Mouse (Mus musculus) fat pad, adult 2 months (tissue): ENCODE data around the gene Amigo1.

Experiments
- DNase-seq: peaks from one replicate; pipeline ENCODE4 v3.0.0-alpha.2; 2011; ENCODE audit warnings: low read depth, low spot score; ENCODE audit errors: extremely low read depth

The Amigo1 gene

DNA sequence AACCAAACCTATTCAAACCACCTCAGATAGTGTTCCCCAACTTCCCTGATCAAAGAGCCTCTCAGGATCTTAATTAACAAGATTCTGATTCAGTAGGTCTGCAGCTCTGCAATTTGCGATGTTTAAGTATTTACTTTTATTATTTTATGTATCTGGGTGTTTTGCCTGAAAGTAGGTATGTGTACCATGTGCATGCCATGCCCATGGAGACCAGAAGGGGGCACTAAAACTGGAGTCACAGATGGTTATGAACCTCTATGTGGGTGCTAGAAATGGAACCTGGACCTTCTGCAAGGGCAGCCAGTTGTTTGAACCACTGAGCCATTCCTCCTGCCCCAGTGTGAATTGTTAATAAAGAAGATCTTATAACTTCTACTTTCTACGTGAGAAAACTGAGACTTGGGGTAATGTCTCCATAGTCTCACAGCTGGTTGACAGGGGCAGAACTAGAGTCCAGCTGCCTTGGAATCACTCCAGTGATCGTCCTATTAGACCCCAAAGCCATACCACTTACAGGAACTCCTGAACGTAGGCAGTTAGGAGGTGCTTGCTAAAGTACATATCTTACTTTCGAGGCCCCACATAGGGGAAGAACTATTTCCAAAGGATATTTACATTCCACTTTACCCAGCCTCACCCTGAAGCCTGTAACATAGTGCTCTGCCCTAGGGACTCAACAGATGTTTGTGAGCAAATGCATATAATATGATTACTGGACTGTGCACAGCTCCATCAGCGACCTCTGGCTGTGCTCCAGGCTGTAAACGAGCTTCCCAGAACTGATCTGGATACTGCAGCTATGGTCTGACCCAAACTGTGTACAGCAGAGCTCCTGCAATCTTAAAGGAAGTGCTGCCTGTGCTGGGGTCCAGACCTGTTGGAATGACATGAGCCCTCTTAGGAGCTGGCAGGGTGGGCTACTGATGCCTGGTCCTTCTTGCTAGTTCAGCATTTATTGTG, 7.1 kb upstream of the Amigo1 start:
- no peak for DNase-seq

DNA sequence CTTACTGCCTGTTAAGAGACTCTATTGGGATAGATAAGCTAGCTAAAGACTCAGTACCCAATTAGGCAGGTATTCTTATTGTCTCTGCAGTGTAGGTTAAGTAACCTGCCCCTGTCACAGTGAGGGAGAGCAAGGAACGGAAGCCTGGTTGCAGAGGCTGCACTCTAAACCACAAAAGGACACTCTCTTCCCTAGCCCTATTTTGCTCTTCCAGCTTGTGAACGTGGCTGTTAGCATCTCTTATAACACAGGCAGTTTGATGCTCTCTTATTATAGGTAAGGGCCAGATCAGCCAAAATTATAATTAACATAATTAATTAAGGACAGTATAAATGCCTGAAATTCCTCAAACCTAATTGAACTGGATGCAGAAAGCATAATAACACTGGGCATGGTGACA, 5.6 kb upstream of the Amigo1 start:
- DNase-seq: no peak

GRCm38 (mm10) chr3:108184742-108185141, 1.4 kb upstream of the Amigo1 start:
- DNase-seq: no peak

GRCm38 (mm10) chr3:108185460-108186097, 556 bp upstream of the Amigo1 start:
- DNase-seq: no peak

- DNase-seq: no peak
Observed at GRCm38 (mm10) chr3:108187111-108187795, 1.1 kb downstream of the Amigo1 start.

DNA sequence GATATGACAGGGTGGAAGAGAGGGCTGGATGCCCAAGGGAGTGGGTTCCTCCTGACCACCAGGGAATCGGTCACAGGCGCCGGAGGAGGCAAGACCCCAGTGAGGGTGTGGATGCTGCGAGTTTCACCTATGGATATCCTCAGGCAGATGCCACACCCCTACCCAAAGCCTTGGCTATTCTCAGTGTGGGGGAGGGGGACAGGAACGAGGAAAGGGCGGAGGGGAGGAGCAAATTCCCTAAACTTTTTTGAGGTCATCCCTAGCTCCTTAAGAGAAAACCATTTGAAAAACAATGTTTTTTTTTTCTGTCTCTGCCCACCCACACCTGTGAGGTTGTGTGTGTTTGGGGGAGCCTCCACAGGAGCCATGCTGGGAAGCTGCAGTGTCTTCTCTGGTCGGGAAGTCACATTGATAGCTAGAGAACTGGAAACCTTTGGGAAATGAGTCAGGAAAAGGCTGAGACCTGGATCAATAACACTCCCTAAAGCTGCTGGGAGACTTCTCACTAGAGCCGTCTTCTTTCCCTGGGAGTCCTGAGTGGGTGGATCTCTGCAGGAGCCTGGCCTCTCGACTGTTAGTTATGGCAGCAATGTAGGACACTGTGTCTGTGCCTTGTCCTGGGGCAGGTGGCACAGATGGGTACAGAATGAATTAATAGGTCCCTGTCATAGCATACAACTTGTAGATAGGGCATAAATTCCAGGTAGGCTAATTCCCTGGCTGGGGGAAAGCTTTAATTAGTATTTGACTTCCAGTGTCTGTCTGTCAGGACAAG, 2.8 kb downstream of the Amigo1 start:
- no peak for DNase-seq

GRCm38 (mm10) chr3:108189897-108190296, 3.8 kb downstream of the Amigo1 start:
- DNase-seq: no peak

- DNase-seq: no peak
Observed at GRCm38 (mm10) chr3:108193686-108194085, 7.6 kb downstream of the Amigo1 start.

DNA sequence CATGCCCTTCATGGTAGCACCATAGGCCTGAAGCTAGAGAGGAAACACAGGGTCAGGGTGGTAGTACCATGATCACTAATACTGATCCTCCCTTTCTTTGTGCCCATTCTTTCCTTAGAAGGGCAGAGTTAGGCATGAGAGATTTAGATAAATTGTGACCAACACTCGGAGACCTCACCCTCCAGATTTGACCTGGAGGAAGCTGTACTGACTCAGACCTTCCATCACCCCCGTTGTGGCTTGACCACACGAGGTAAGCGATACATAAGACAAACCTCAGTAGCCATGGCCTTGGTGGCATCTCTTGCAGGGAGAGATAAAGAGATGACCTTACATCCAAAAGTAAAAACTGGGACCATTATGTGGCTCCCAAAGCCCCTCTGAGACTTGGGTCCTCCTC, 9.2 kb downstream of the Amigo1 start:
- no peak for DNase-seq

DNA sequence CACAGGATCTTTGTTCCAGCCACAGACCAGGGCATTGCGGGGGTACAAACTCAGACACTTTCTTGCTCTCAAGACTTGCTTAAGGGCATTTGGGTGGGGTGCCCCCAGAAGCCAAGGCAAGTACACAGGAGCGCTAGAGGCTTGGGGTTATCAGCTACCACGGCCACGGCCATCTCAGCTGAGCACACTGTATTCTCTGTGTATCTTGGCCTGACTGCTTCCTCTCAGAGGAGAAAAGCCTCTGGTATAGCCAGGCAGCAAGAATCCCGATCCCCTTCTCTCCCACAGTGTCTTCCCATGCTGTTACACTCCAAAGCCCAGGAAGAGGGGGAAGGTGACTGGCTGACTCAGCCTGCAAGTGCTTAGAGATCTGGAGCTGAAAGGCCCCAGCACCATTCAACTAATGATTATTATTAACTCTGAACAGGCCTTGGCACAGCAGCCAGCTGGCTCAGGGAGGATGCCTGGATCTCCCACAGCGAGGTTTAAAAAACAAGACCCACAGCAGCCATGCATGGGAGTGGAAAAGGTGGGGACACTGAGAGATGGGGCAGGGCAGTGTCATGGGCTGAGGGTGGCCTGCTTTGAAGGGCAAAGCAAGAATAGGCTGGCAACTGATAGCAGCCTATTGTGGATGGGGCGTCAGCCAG, 9.9 kb downstream of the Amigo1 start:
- DNase-seq: no peak

DNA sequence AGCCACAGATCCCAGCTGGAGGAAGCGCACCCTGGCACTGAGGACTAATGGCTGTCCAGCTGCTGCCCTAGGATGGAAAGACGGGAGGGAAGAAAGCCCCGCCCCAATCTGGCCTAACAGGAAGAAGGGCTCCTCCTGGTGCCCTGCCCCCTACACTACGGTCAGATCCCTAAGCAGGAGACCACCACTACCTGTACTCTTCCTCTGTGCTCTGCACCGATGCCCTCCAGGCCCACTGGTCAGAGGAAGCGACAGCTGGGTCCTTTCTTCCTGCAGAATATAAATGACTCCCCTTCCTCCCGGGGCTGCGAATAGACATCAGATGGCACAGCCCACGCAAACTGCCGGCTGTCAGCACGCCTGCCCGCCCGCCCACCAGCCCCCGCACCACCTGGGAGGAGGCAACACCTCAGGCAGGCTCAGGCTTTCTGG, 10.9 kb downstream of the Amigo1 start:
- no peak for DNase-seq

GRCm38 (mm10) chr3:108199231-108199630, 13.1 kb downstream of the Amigo1 start:
- no peak for DNase-seq

DNA sequence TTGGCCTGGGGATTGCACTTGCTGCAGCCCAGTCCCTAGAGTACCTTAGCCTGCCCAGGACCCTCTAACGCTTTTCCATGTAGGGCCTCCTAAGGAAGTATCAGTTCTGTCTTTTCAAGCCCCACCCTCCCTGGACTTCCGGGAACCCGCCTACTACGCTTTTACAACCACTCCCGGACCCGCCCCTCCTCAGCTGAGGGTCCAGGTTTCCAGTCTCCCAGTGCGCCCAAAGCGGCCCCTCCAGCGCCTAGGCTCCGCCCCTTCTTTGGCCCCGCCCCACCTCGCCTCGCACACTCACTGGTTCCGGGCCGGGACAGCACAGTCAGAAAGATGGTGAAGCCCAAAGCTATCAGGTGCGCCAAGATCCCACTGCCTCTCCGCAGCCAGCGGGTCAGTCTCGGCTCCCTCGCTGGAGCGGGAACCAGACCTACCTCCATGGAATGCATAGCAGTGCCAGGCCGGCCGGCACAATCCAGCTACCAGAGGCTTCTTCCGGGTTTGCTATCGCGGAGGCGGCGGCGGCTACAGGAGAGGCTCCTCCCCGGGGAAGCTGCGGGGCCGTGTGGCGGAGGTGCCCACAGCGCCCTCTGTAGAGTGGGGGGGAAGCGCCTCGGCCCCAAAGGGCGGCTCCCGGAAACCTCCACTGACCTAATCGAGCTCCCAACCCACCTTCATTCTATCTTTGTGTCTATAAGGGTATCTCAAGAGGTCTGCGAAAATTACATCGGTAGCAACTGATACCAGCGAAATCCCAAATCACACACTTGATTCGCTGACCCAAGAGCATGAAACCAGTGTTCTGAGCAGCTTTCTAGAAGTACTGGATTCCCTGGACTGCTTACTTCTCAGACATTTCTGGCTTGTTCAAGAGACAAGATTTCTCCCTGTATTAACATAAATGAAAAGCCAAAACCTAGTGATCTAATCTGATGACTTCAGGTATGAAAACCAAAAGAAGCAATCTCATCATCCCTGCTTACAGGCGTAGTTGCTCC, 14.5 kb downstream of the Amigo1 start, which contains the start of gene Cyb561d1:
TSS of gene Cyb561d1 (minus strand) at position 884 of the 995 bp plus-strand sequence.
- no peak for DNase-seq

DNA sequence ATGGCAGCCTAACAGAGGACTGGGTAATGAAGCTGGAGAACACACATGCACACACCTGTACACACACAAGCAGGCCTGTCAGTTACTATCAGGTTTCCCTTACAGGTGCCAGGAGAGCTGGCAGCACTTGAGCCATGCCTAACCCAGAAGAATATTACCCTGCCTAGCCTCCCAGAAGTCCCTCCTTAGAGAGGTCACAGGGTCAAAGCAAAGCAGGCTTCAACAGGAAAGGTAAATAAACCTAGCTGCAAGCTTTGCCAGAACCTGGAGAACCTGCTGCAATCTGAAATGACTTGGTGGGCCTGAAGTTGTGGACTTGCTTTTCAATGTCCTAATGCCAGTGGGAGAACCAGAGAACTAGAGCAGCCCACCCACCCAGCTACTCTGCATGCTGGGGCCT, 16.4 kb downstream of the Amigo1 start:
- no peak for DNase-seq

GRCm38 (mm10) chr3:108203212-108203611, 17.1 kb downstream of the Amigo1 start:
- no peak for DNase-seq

GRCm38 (mm10) chr3:108203621-108204325, 17.6 kb downstream of the Amigo1 start:
- DNase-seq: no peak

DNA sequence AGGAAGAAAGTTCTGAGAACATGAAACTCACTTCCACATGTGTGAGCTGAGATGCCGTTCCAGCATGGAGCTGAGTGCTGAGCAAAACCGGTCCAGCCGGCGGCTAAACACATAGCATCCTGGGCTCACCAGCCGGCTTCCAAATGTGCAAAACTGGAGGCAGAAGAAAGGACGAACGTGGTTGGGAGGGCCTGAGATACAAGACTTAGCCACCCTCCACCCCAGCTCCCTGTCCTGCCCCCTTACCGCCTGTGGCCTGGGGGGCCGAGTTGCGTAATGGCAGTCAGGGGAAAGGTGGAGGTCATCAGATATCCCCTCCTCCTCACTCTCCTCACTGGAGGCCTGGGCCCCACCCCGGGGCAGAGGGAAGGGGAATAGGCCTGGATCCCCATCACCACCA, 18.3 kb downstream of the Amigo1 start:
- DNase-seq: no peak

DNA sequence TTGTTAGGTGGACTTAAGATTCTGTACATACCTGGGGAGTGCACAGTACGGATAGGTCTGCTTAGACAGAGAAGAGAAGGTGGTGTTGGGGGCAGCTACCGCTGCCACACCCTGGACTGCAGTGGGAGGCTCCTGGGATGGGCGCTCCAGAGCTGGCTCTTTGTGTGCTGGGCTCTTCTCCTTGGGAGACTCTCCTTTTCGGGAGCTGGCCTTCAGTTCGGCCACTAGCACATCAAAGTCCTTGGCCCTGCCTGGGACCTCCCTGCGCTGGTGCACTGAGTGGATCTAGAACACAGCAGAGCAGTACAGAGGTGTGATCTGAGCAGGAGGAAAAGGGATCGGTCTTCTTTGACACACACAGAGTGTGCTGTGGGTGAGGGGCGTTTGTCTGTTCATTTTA, 19.5 kb downstream of the Amigo1 start:
- no peak for DNase-seq
